In the genomic region with DNA sequence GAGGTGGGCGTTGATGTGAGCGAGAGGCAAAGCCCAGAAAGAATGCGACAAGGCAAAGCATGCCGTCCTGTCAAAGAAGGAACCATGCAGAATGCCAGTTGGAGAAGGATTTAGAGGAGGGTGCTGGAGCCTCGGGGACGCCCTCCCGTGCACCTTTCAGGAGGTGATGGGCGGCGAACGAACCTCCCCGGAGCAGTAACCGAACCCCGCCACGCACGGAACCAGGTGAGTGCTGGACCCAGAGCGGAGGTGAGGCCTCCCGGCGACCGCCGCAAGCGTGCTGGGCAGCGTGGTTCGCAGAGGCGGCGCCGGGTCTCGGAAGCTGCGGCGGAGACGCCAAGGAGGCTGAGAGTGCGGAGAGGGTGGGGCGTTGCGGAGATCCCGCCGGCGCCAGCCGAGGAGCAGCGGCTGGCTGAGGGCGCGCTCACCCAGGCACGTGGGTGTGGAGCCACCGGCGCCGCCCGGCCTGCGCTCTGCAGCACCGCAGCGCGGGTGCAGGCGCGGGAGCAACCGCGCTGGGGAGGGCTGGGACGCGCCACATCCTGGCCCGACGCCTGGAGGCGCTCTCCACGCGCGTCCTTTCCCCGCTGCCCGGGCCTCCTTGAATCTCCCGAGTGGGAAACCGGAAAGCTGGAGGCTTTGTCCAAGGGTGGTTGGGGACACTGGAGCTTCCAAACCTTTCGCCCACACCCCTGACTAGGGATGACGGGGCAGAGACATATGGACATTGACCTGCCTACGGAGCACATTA, we compare ENCODE assay signal across 9 mouse cellular contexts.
DNase-seq lines count a peak whose midpoint lies in the region; ATAC-seq and TF ChIP-seq lines count a peak whose summit lies in the region.
"Had no signal": no experiment of that assay in that cellular context is flagged by ENCODE, and none has a peak within 500 bp of the region (broad histone marks: within the 10 kb centered on the region; RNA-seq: fewer than 3 reads in every experiment).

No protein-coding gene starts in this region.

- peak; percentile 57 for ATAC-seq in forebrain, embryonic 13.5 days
- no peak for ATAC-seq in intestine, postnatal 0 days
- peak; percentile 41 for ATAC-seq in midbrain, embryonic 14.5 days (ENCODE audit: low FRiP score, low TSS enrichment)

- peak overlapping the region; percentile 45 for H3K4me3 ChIP-seq in forebrain, embryonic 13.5 days
- H3K4me3 ChIP-seq in intestine, postnatal 0 days (ENCODE audit: low read depth, low read length): peak overlapping the region; percentile 25
- peak overlapping the region; percentile 45 for H3K4me3 ChIP-seq in midbrain, embryonic 14.5 days (replicated peaks; ENCODE audit: low read depth, low read length)

- H3K4me1 ChIP-seq in forebrain, embryonic 13.5 days: peaks cover 36% of the 10 kb centered on the region
- no peaks in the 10 kb centered on the region for H3K4me1 ChIP-seq in intestine, postnatal 0 days (replicated peaks; ENCODE audit: control insufficient read depth, insufficient read depth, low read length)
- peaks cover 17% of the 10 kb centered on the region; the same call in 1 of the 2 replicates for H3K4me1 ChIP-seq in midbrain, embryonic 14.5 days (ENCODE audit: control insufficient read depth, insufficient read depth, low read length)

- under 1% methylated on average over 64 of the region's 68 CpGs for WGBS in forebrain, embryonic 13.5 days
- WGBS in intestine, postnatal 0 days: under 1% methylated on average over 67 of the region's 68 CpGs
- WGBS in midbrain, embryonic 14.5 days: under 1% methylated on average over 67 of the region's 68 CpGs

- no peaks in the 10 kb centered on the region for H3K9me3 ChIP-seq in forebrain, embryonic 13.5 days (replicated peaks)
- H3K9me3 ChIP-seq in intestine, postnatal 0 days (ENCODE audit: control insufficient read depth): no peaks in the 10 kb centered on the region
- H3K9me3 ChIP-seq in midbrain, embryonic 14.5 days (ENCODE audit: control insufficient read depth, low read length): no peaks in the 10 kb centered on the region

- DNase-seq in heart, adult 11 months: peak; percentile 54
- DNase-seq in heart, adult 9 months (ENCODE audit: low spot score in 2 of 2): no peak
- peak; percentile 83 for DNase-seq in MN1 (ENCODE audit: low spot score)
- peak; percentile 83 for DNase-seq in midbrain, embryonic 14.5 days
- DNase-seq in T-cell, adult 2 months (ENCODE audit: low spot score): no peak
- DNase-seq in gastrocnemius, postnatal 14 days: no peak

- H3K9ac ChIP-seq in forebrain, embryonic 13.5 days: peak overlapping the region; percentile 61
- no peak overlapping the region for H3K9ac ChIP-seq in intestine, postnatal 0 days (ENCODE audit: low read depth, low read length)
- peak overlapping the region; percentile 62 for H3K9ac ChIP-seq in midbrain, embryonic 14.5 days (replicated peaks; ENCODE audit: low read length)

- H3K4me2 ChIP-seq in forebrain, embryonic 13.5 days: peak overlapping the region; percentile 75
- peak overlapping the region; percentile 51 for H3K4me2 ChIP-seq in intestine, postnatal 0 days (replicated peaks; ENCODE audit: low read depth)
- peak overlapping the region; percentile 83 for H3K4me2 ChIP-seq in midbrain, embryonic 14.5 days (ENCODE audit: low read length)

- H3K36me3 ChIP-seq in forebrain, embryonic 13.5 days (ENCODE audit: poor library complexity, severe bottlenecking): no peaks in the 10 kb centered on the region
- no peaks in the 10 kb centered on the region for H3K36me3 ChIP-seq in intestine, postnatal 0 days (ENCODE audit: control insufficient read depth, insufficient read depth)
- no peaks in the 10 kb centered on the region for H3K36me3 ChIP-seq in midbrain, embryonic 14.5 days (ENCODE audit: control insufficient read depth, insufficient read depth, low read length)
- H3K36me3 ChIP-seq: G1E had no signal

- no peak overlapping the region for H3K27ac ChIP-seq in forebrain, embryonic 13.5 days
- no peak overlapping the region for H3K27ac ChIP-seq in intestine, postnatal 0 days (ENCODE audit: low read depth, low read length)
- H3K27ac ChIP-seq in midbrain, embryonic 14.5 days (replicated peaks; ENCODE audit: low read depth, low read length): peak overlapping the region; percentile 63

- H3K27me3 ChIP-seq in forebrain, embryonic 13.5 days: peaks cover 90% of the 10 kb centered on the region
- H3K27me3 ChIP-seq in intestine, postnatal 0 days (replicated peaks; ENCODE audit: control insufficient read depth, insufficient read depth, low read length): peaks cover 61% of the 10 kb centered on the region
- H3K27me3 ChIP-seq in midbrain, embryonic 14.5 days (ENCODE audit: control insufficient read depth, insufficient read depth, low read length): peaks cover 70% of the 10 kb centered on the region

- intact Hi-C loops in gastrocnemius, postnatal 14 days (cut with DNase I; ENCODE audit: low total_unique reads): no loop called here

- TF ChIP-seq CTCF in intestine, postnatal 0 days (IDR thresholded peaks at IDR 0.05; ENCODE audit: low read depth): no peak

Comparison
In these comparisons a context has a peak if more than half of its experiments do, and no peak if none do; other contexts are left out.
1. DNase-seq: peak in heart, adult 11 months (single experiment), MN1 (single experiment) and midbrain, embryonic 14.5 days (single experiment); none in heart, adult 9 months (0 of 2), T-cell, adult 2 months (single experiment) and gastrocnemius, postnatal 14 days (single experiment).
2. Peak in every context shown above with its lines, with median percentiles within 50 percentile points of each other: H3K4me2 ChIP-seq and H3K4me3 ChIP-seq.